Mouse (Mus musculus) intestine, postnatal 0 days (tissue): ENCODE results near the gene Ttc4. TPM values are rescaled to one million over a fixed set of nuclear protein-coding genes. Genes with fewer than 3 reads are reported as not detected.

Source experiments
- ATAC-seq: fragments of 200-750 bp; cut with Nextera tagmentation; 2 replicates; pipeline ENCODE4 v1.8.0; 2017; ENCODE audit warnings: mild to moderate bottlenecking, moderate TSS enrichment, moderate library complexity
- H3K27ac ChIP-seq: fragments of 300-500 bp; sonication (generic); 2 replicates; pipeline ENCODE4 v1.5.1; 2014; ENCODE audit warnings: mild to moderate bottlenecking, low read depth, low read length, moderate library complexity
- H3K27me3 ChIP-seq: fragments of 300-500 bp; sonication (generic); replicated peaks from 2 replicates; pipeline ENCODE4 v1.6.1; 2014; ENCODE audit warnings: low read length, mixed read lengths; ENCODE audit not compliant: control insufficient read depth, insufficient read depth
- H3K36me3 ChIP-seq: fragments of 300-500 bp; sonication (generic); 2 replicates; pipeline ENCODE4 v1.6.1; 2014; ENCODE audit warnings: mild to moderate bottlenecking, moderate library complexity; ENCODE audit not compliant: control insufficient read depth, insufficient read depth
- H3K4me1 ChIP-seq: fragments of 300-500 bp; sonication (generic); replicated peaks from 2 replicates; pipeline ENCODE4 v1.6.1; 2014; ENCODE audit warnings: antibody characterized with exemption, low read length, mixed read lengths; ENCODE audit not compliant: control insufficient read depth, insufficient read depth
- H3K4me2 ChIP-seq: fragments of 300-500 bp; sonication (generic); replicated peaks from 2 replicates; pipeline ENCODE4 v1.6.1; 2014; ENCODE audit warnings: low read depth, mild to moderate bottlenecking, moderate library complexity
- H3K4me3 ChIP-seq: fragments of 300-500 bp; sonication (generic); 2 replicates; pipeline ENCODE4 v1.5.1; 2014; ENCODE audit warnings: low read depth, low read length
- H3K9ac ChIP-seq: fragments of 300-500 bp; sonication (generic); 2 replicates; pipeline ENCODE4 v1.6.1; 2014; ENCODE audit warnings: mild to moderate bottlenecking, low read depth, low read length
- H3K9me3 ChIP-seq: fragments of 300-500 bp; sonication (generic); 2 replicates; pipeline ENCODE4 v1.6.1; 2016; ENCODE audit warnings: mixed run types; ENCODE audit not compliant: control insufficient read depth
- CTCF ChIP-seq: sonication (generic); IDR thresholded peaks from 2 replicates; pipeline ENCODE4 v1.5.1; 2016; ENCODE audit warnings: low read depth, mild to moderate bottlenecking, control low read depth, antibody characterized with exemption, moderate library complexity
- WGBS: fragments of 180-500 bp; shearing (Covaris S2); extraction: QIAGEN DNeasy Blood & Tissue Kit; methylation state at CpG from one replicate; pipeline ENCODE4 v1.1.7; 2014; 5-methylcytosine and 5-hydroxymethylcytosine counted together
- polyA plus RNA-seq: library from polyadenylated mRNA; unstranded; fragments of >200 nt; fragmentation: Nextera tagmentation; extraction: Ambion mirVana; gene quantifications from 2 replicates; pipeline ENCODE4 v1.2.1, GENCODE M21; 2015

Gene Ttc4
- polyA plus RNA-seq, 1 experiment from 2014 or later, result 29.7 TPM

GRCm38 (mm10) chr4:106622030-106622493, 56.7 kb downstream of the Ttc4 start, which contains the start of gene Ttc22:
TSS of gene Ttc22 (plus strand) at chr4:106622432.
- Histone ChIP-seq H3K4me3 (peak within 1 kb of the TSS; percentile 52), H3K27ac (peak within 1 kb of the TSS; percentile 97), H3K36me3 (no peaks in the 10 kb centered on the region), H3K4me2 (peak within 1 kb of the TSS; percentile 74), H3K9ac (peak within 1 kb of the TSS; percentile 63), H3K9me3 (no peaks in the 10 kb centered on the region), H3K27me3 (no peaks in the 10 kb centered on the region), H3K4me1 (0 out of 2 replicates have a peak, but pooled peaks cover 8% of the 10 kb centered on the region)
- ATAC-seq, result peak; percentile 76
- WGBS, result 11% methylated on average over 16 of the region's 16 CpGs
- no peak for TF ChIP-seq CTCF

GRCm38 (mm10) chr4:106621428-106621827, 57.3 kb downstream of the Ttc4 start:
- Histone ChIP-seq H3K9ac (0 out of 2 replicates have a peak overlapping the region, but pooled peaks have one; percentile 63), H3K9me3 (no peaks in the 10 kb centered on the region)

GRCm38 (mm10) chr4:106618898-106619297, 59.8 kb downstream of the Ttc4 start:
- peak overlapping the region; percentile 92 for H3K27ac ChIP-seq

More at GRCm38 (mm10) chr4:106621428-106621827, 57.3 kb downstream of the Ttc4 start:
- Histone ChIP-seq H3K27ac (peak overlapping the region; percentile 97), H3K4me3 (0 out of 2 replicates have a peak overlapping the region, but pooled peaks have one; percentile 52), H3K27me3 (no peaks in the 10 kb centered on the region), H3K36me3 (no peaks in the 10 kb centered on the region), H3K4me1 (0 out of 2 replicates have a peak, but pooled peaks cover 10% of the 10 kb centered on the region), H3K4me2 (peak overlapping the region; percentile 74)
- WGBS, result 31% methylated on average over 3 of the region's 3 CpGs
- ATAC-seq, result peak; percentile 75
- no peak for TF ChIP-seq CTCF

GRCm38 (mm10) chr4:106617056-106617455, 61.7 kb downstream of the Ttc4 start, which contains the start of gene Lexm:
TSS of gene Lexm (minus strand) at chr4:106617241.
- H3K4me1 ChIP-seq, result 0 out of 2 replicates have a peak, but pooled peaks cover 8% of the 10 kb centered on the region
- no peaks in the 10 kb centered on the region for H3K36me3 ChIP-seq
- WGBS, result 3% methylated on average over 18 of the region's 19 CpGs
- H3K9me3 ChIP-seq, result no peaks in the 10 kb centered on the region
- H3K4me2 ChIP-seq, result peak within 1 kb of the TSS; percentile 62
- no peak within 1 kb of the TSS for H3K9ac ChIP-seq
- H3K27me3 ChIP-seq, result no peaks in the 10 kb centered on the region
- H3K27ac ChIP-seq, result no peak within 1 kb of the TSS
- no peak for ATAC-seq
- peak within 1 kb of the TSS; percentile 25; the same call in 1 of the 2 replicates for H3K4me3 ChIP-seq
- TF ChIP-seq CTCF, result no peak

More at GRCm38 (mm10) chr4:106618898-106619297, 59.8 kb downstream of the Ttc4 start:
- TF ChIP-seq CTCF, result peak; percentile 61
- Histone ChIP-seq H3K9me3 (no peaks in the 10 kb centered on the region), H3K36me3 (no peaks in the 10 kb centered on the region), H3K27me3 (no peaks in the 10 kb centered on the region), H3K4me2 (no peak overlapping the region), H3K9ac (no peak overlapping the region), H3K4me3 (no peak overlapping the region), H3K4me1 (0 out of 2 replicates have a peak, but pooled peaks cover 8% of the 10 kb centered on the region)
- 46% methylated on average over 4 of the region's 4 CpGs for WGBS
- peak; percentile 66 for ATAC-seq

DNA sequence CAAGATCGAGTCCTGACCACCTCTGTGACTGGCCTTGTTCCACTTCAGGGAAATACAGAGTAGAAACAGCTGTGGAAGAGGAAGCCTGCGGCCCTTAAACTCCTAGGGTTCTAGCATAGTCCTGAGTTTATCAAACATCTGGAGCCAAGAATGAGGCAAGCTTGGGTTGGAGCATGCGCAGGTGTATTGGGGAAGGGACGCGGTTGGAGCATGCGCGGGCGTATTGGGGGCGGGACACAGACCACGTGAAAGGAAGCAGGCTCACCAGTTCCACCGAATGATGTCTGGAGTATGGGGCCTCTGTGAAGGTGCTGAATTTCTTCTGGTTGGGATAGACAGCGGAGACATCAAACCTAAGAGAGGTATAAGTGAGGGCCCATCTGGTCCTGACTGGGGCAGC, 63.1 kb downstream of the Ttc4 start:
- no peak overlapping the region for H3K9ac ChIP-seq
- H3K36me3 ChIP-seq, result no peaks in the 10 kb centered on the region
- TF ChIP-seq CTCF, result no peak
- 79% methylated on average over 12 of the region's 12 CpGs for WGBS
- no peak overlapping the region for H3K27ac ChIP-seq
- H3K4me2 ChIP-seq, result no peak overlapping the region
- 0 out of 2 replicates have a peak, but pooled peaks cover 8% of the 10 kb centered on the region for H3K4me1 ChIP-seq
- no peaks in the 10 kb centered on the region for H3K27me3 ChIP-seq
- no peak overlapping the region for H3K4me3 ChIP-seq
- no peak for ATAC-seq
- H3K9me3 ChIP-seq, result no peaks in the 10 kb centered on the region

DNA sequence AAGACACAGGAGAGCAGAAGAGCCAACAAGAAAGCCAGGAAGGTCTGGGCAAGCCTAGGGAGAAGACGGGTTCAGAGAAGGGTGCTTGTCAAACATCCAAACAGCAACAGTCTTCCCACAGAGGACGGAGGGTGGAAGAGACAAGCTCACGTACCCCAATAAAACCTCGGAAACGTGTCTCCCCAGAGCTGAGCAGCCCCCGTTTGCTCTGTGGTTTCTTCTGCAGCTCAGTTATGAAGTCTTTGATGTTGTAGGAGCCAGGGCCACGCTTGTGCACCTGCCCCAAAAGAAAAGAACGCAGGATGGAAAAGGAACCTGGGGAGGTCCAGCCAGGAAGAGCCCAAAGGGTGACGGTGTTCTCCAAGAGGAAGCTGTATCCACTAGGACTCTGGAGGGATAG, 63.9 kb downstream of the Ttc4 start:
- Histone ChIP-seq H3K27ac (no peak overlapping the region), H3K36me3 (no peaks in the 10 kb centered on the region), H3K9me3 (no peaks in the 10 kb centered on the region), H3K9ac (no peak overlapping the region), H3K27me3 (no peaks in the 10 kb centered on the region), H3K4me2 (no peak overlapping the region), H3K4me1 (0 out of 2 replicates have a peak, but pooled peaks cover 8% of the 10 kb centered on the region), H3K4me3 (no peak overlapping the region)
- no peak for TF ChIP-seq CTCF
- no peak for ATAC-seq
- 84% methylated on average over 9 of the region's 9 CpGs for WGBS
